Mouse (Mus musculus): ENCODE measurements at regions not wholly inside any gene's neighbourhood (a gene's known extent, or its start where the extent isn't known, plus 50 kb on each side); places are given as distances from the start of the nearest gene placed in this dataset.
"Not testable (repeated sequence)": the region's sequence is repeated elsewhere in the genome, so short reads cannot be mapped to it uniquely, and the experiment has no call there.

DNA sequence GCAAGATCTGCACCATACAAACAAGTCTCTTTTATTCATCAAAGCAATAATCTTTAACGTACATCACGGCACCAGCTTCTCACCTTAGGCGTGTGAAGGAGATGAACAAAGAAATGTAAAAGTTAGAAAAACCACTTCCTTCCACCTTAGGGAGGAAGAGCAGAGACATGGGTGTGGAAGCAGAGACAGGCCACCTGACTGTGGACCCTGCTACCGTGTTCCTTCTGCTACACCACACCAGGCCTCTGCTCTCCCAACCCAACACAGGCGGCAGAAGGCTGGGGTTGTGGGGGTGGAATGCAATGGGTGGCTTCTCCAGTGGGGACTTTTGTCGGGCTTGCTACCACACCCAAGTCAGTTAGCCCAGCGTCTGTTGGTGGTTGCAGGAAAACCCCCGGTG lies 540.2 kb upstream of the Gm10131 start:
- 91% methylated on average over 8 of the region's 8 CpGs for WGBS
- DNase-seq (ENCODE audit: low spot score) (no peak), ATAC-seq (ENCODE audit: low FRiP score) (no peak)
- H3K4me1 ChIP-seq (ENCODE audit: insufficient read depth, low read length), result no peaks in the 10 kb centered on the region
- H3K36me3 ChIP-seq (ENCODE audit: insufficient read depth, low read length), result no peaks in the 10 kb centered on the region
- no peak overlapping the region for H3K4me2 ChIP-seq (ENCODE audit: low read depth, low read length, poor library complexity, severe bottlenecking)
- TF ChIP-seq CTCF (IDR thresholded peaks at IDR 0.05), result no peak
- no peak overlapping the region for H3K27ac ChIP-seq (ENCODE audit: low read depth, low read length)
- no peaks in the 10 kb centered on the region for H3K27me3 ChIP-seq (ENCODE audit: insufficient read depth, low read length)
- peaks cover 10% of the 10 kb centered on the region; the same call in 1 of the 2 replicates for H3K9me3 ChIP-seq (ENCODE audit: low read length)
- no peak overlapping the region for H3K4me3 ChIP-seq (ENCODE audit: low read depth, low read length)
- no peak overlapping the region for H3K9ac ChIP-seq (replicated peaks; ENCODE audit: low read length, poor library complexity, severe bottlenecking)

DNA sequence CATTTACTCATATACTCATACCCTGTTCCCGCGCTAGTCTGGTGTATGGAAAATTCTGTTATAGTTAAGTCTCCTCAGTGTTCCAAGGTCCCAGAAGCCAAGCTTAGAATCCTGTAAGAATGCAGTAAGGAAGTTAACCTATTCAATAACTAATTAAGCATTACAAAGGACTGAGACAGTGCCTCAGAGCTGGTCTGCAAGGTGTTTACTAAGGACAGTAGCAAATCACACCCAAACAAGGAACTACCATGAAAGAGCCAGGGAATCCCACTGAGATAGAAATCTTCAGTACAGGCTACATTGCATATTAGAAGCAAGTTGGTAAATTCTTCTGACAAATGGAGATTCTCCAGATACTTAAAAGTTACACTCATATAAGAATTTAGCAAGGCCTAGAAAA lies 516.7 kb upstream of the Gm10131 start:
- not testable (repeated sequence) for H3K4me1 ChIP-seq (ENCODE audit: insufficient read depth, low read length); H3K27ac ChIP-seq (ENCODE audit: low read depth, low read length); H3K4me3 ChIP-seq (ENCODE audit: low read depth, low read length); H3K9me3 ChIP-seq (ENCODE audit: low read length); DNase-seq (ENCODE audit: low spot score); H3K27me3 ChIP-seq (ENCODE audit: insufficient read depth, low read length); H3K4me2 ChIP-seq (ENCODE audit: low read depth, low read length, poor library complexity, severe bottlenecking); H3K9ac ChIP-seq (replicated peaks; ENCODE audit: low read length, poor library complexity, severe bottlenecking); H3K36me3 ChIP-seq (ENCODE audit: insufficient read depth, low read length); ATAC-seq (ENCODE audit: low FRiP score)
- whole genome bisulfite sequencing, result 95% methylated on average over 2 of the region's 2 CpGs

DNA sequence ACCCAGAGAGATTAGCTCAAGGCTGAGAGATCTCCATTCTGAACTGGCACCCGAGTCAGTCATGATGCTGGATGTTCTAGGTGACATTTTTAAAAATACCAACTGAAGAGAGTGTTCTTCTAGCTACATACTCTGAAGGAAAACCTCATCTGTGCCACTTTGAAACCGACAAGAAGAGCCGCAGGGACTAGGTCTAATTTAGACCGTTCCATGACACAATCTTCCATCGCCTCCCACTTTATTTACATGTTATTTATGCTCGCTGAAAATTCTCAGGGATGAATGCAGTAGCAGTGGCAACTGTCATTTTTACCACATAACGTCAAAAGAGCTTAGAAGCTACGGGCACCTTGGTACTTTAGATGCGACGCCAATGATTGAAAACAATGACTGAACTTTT lies 514.1 kb upstream of the Gm10131 start:
- Histone ChIP-seq H3K36me3 (ENCODE audit: insufficient read depth, low read length) (no peaks in the 10 kb centered on the region), H3K9ac (replicated peaks; ENCODE audit: low read length, poor library complexity, severe bottlenecking) (no peak overlapping the region), H3K4me2 (ENCODE audit: low read depth, low read length, poor library complexity, severe bottlenecking) (no peak overlapping the region), H3K27me3 (ENCODE audit: insufficient read depth, low read length) (no peaks in the 10 kb centered on the region), H3K9me3 (ENCODE audit: low read length) (no peaks in the 10 kb centered on the region), H3K27ac (ENCODE audit: low read depth, low read length) (no peak overlapping the region), H3K4me1 (ENCODE audit: insufficient read depth, low read length) (no peaks in the 10 kb centered on the region), H3K4me3 (ENCODE audit: low read depth, low read length) (no peak overlapping the region)
- no peak for TF ChIP-seq CTCF (IDR thresholded peaks at IDR 0.05)
- no peak for DNase-seq (ENCODE audit: low spot score)
- 90% methylated on average over 10 of the region's 10 CpGs for WGBS
- ATAC-seq (ENCODE audit: low FRiP score), result no peak

DNA sequence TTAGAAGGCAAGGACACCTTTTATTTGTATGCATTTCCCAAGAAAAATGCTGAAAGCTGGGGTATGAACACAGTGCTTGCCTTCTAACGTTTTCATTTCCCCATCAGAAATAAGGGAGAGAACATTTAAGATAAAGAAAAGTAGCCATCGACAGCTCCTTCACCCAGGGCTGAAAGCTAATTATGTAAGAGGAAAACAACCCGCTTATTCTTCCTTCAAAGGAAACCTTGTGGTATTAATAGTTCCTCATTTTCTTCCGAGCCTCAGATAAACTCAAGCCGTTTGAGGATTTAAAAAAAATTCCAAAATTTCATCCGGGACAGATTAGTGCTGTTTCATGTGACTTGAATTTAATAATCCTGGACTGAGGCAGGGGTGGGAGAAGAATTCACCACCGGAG lies 512.2 kb upstream of the Gm10131 start:
- 47% methylated on average over 7 of the region's 7 CpGs for WGBS
- no peak overlapping the region for H3K9ac ChIP-seq (replicated peaks; ENCODE audit: low read length, poor library complexity, severe bottlenecking)
- no peaks in the 10 kb centered on the region for H3K27me3 ChIP-seq (ENCODE audit: insufficient read depth, low read length)
- H3K9me3 ChIP-seq (ENCODE audit: low read length), result no peaks in the 10 kb centered on the region
- H3K36me3 ChIP-seq (ENCODE audit: insufficient read depth, low read length), result no peaks in the 10 kb centered on the region
- DNase-seq (ENCODE audit: low spot score) (no peak), ATAC-seq (ENCODE audit: low FRiP score) (no peak)
- TF ChIP-seq CTCF (IDR thresholded peaks at IDR 0.05), result no peak
- no peak overlapping the region for H3K4me3 ChIP-seq (ENCODE audit: low read depth, low read length)
- H3K4me2 ChIP-seq (ENCODE audit: low read depth, low read length, poor library complexity, severe bottlenecking), result no peak overlapping the region
- no peak overlapping the region for H3K27ac ChIP-seq (ENCODE audit: low read depth, low read length)
- H3K4me1 ChIP-seq (ENCODE audit: insufficient read depth, low read length), result no peaks in the 10 kb centered on the region

DNA sequence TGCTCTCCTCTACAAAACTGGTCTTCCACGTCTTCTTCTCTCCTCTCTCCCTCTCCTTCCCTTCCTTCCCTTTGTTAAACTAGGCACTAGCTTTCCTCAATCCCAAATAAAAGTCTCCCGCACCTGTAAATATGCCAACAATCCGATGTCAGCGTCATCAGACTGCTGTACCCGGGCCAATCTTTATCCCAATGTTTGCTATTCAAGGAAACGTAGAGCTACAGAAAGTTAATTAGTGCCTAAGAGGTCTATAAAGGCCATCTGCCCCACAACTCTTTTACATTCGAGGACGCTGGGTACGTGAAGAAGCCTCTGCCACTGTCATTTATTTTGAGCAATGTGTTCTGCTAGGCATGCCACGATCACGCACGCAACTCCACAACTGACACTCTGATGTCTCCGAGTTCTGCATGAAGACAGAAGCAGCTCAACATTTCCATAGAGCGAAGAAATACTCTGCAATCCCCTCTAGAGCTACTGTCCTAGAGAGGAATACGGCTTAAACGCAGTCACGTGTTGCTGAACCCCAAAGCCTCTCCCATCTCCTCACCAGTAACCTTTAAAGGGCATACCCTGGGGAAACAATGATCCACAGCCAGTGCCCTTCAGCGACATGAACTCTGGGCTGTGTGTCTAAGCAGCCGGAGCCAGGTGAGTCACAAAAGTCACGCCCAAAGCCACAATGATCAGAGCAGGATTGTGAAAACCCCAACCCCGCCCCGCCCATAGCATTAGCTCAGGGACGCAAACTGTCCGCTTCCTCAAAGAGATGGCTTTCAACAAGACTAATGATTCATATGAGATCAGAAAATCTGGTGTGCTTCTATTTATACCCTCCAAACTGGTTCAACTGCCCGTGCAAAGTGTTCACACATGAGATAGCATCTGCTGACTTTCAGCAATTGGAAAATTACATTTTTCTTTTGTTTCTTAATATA lies 510.9 kb upstream of the Gm10131 start:
- Histone ChIP-seq H3K4me1 (ENCODE audit: insufficient read depth, low read length) (no peaks in the 10 kb centered on the region), H3K27ac (ENCODE audit: low read depth, low read length) (no peak overlapping the region), H3K4me2 (ENCODE audit: low read depth, low read length, poor library complexity, severe bottlenecking) (no peak overlapping the region), H3K36me3 (ENCODE audit: insufficient read depth, low read length) (no peaks in the 10 kb centered on the region), H3K9ac (replicated peaks; ENCODE audit: low read length, poor library complexity, severe bottlenecking) (no peak overlapping the region), H3K27me3 (ENCODE audit: insufficient read depth, low read length) (no peaks in the 10 kb centered on the region), H3K4me3 (ENCODE audit: low read depth, low read length) (no peak overlapping the region), H3K9me3 (ENCODE audit: low read length) (no peaks in the 10 kb centered on the region)
- ATAC-seq (ENCODE audit: low FRiP score), result no peak
- no peak for TF ChIP-seq CTCF (IDR thresholded peaks at IDR 0.05)
- DNase-seq (ENCODE audit: low spot score), result no peak
- 81% methylated on average over 25 of the region's 25 CpGs for WGBS

DNA sequence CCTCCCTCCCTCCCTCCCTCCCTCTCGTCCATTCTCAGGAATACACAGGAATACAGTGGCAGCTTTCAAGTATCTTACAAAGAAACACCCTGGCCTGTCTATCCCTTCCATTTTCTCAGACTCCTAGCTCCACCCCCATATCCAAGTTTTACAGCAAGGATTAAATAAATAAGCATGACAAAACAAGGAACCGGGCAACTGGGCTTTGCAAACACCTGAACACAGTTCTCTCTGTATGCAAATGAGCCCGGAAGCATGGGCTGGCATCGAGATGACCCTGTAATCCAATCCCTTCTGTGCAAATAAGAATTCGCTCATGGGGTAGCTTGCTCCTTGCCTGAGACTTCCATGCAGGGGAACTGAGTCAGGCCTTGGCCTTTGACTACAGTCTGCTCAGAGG lies 506.5 kb upstream of the Gm10131 start:
- DNase-seq (ENCODE audit: low spot score), result no peak
- Histone ChIP-seq H3K9ac (replicated peaks; ENCODE audit: low read length, poor library complexity, severe bottlenecking) (no peak overlapping the region), H3K9me3 (ENCODE audit: low read length) (no peaks in the 10 kb centered on the region), H3K4me1 (ENCODE audit: insufficient read depth, low read length) (no peaks in the 10 kb centered on the region), H3K4me3 (ENCODE audit: low read depth, low read length) (no peak overlapping the region), H3K4me2 (ENCODE audit: low read depth, low read length, poor library complexity, severe bottlenecking) (no peak overlapping the region), H3K36me3 (ENCODE audit: insufficient read depth, low read length) (no peaks in the 10 kb centered on the region), H3K27ac (ENCODE audit: low read depth, low read length) (no peak overlapping the region), H3K27me3 (ENCODE audit: insufficient read depth, low read length) (no peaks in the 10 kb centered on the region)
- WGBS, result 37% methylated on average over 4 of the region's 5 CpGs
- TF ChIP-seq CTCF (IDR thresholded peaks at IDR 0.05), result no peak
- no peak for ATAC-seq (ENCODE audit: low FRiP score)
